ENCODE assay signal across 8 mouse cellular contexts in the genomic region with DNA sequence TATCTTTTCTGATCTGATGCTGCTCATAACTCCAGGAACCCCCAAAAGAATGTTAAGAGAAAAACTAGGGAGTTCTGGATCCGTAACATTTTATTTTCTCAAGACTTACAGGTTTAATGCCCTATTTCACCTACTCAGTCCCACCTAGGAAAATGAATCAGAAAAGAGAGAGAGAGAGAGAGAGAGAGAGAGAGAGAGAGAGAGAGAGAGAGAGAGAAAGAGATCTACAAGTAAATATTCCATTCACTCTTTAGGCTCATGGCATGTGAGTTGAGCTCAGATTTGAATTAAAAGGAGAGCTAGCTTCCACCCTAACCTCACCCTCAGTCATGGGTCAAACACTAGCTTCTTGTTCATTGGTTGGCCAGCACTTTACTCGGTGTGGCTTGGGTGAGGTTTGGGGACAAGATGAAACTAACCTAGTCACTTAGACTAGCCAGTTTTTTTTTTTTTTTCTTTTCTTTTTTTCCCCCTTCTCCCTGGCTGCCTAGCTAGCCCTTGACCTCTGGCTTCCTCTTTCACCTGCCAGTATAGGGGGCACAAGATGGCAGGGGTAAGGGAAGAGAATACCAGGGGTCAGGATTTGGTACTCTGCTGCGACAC. TPM values are rescaled to one million over a fixed set of nuclear protein-coding genes. Genes with fewer than 3 reads are reported as not detected.
A peak's percentile ranks its signal among the peaks of the same experiment; 100 is the strongest.
DNase-seq lines count a peak whose midpoint lies in the region; ATAC-seq lines count a peak whose summit lies in the region.

No protein-coding gene starts in this region.

- ATAC-seq in common myeloid progenitor, adult 5-6 weeks (replicated peaks; ENCODE audit: low read depth, poor library complexity, severe bottlenecking), result 0 out of 2 replicates have a peak, but pooled peaks have one; percentile 7
- ATAC-seq in hindbrain, embryonic 13.5 days (ENCODE audit: low FRiP score), result 0 out of 2 replicates have a peak, but pooled peaks have one; percentile 2
- ATAC-seq in midbrain, embryonic 11.5 days (ENCODE audit: low FRiP score), result no peak

- 38% methylated on average over 3 of the region's 3 CpGs for WGBS in heart, embryonic 10.5 days
- 53% methylated on average over 3 of the region's 3 CpGs for WGBS in hindbrain, embryonic 13.5 days
- 43% methylated on average over 3 of the region's 3 CpGs for WGBS in midbrain, embryonic 11.5 days

- H3K4me1 ChIP-seq in heart, embryonic 10.5 days, result peaks cover 50% of the 10 kb centered on the region
- H3K4me1 ChIP-seq in hindbrain, embryonic 13.5 days (replicated peaks), result peaks cover 22% of the 10 kb centered on the region
- H3K4me1 ChIP-seq in midbrain, embryonic 11.5 days (ENCODE audit: control insufficient read depth, insufficient read depth, low read length), result peaks cover 5% of the 10 kb centered on the region; the same call in 1 of the 2 replicates

- DNase-seq in heart, embryonic 10.5 days (ENCODE audit: low spot score), result no peak
- DNase-seq in heart, postnatal 14 days, result no peak
- no peak for DNase-seq in midbrain, embryonic 11.5 days (ENCODE audit: low spot score, missing footprints)
- no peak for DNase-seq in embryo, embryonic 11 days
- no peak for DNase-seq in cerebellum, adult 8-10 months
- no peak for DNase-seq in layer of hippocampus, adult 9-10 months (ENCODE audit: low spot score)

- peaks cover 31% of the 10 kb centered on the region for H3K36me3 ChIP-seq in heart, embryonic 10.5 days
- H3K36me3 ChIP-seq in hindbrain, embryonic 13.5 days, result peaks cover 25% of the 10 kb centered on the region
- no peaks in the 10 kb centered on the region for H3K36me3 ChIP-seq in midbrain, embryonic 11.5 days (ENCODE audit: control insufficient read depth, insufficient read depth, low read length)

- no peaks in the 10 kb centered on the region for H3K9me3 ChIP-seq in heart, embryonic 10.5 days
- no peaks in the 10 kb centered on the region for H3K9me3 ChIP-seq in hindbrain, embryonic 13.5 days
- H3K9me3 ChIP-seq in midbrain, embryonic 11.5 days (ENCODE audit: control insufficient read depth, low read length), result no peaks in the 10 kb centered on the region

- intact Hi-C loops in heart, postnatal 14 days (cut with DNase I), result no loop called here

- H3K9ac ChIP-seq in hindbrain, embryonic 13.5 days, result peak overlapping the region; percentile 83
- H3K9ac ChIP-seq in midbrain, embryonic 11.5 days (ENCODE audit: low read length), result peak overlapping the region; percentile 70; the same call in 1 of the 2 replicates

- peaks cover 6% of the 10 kb centered on the region; the same call in 1 of the 2 replicates for H3K27me3 ChIP-seq in heart, embryonic 10.5 days (ENCODE audit: insufficient read depth, poor library complexity, severe bottlenecking)
- no peaks in the 10 kb centered on the region for H3K27me3 ChIP-seq in hindbrain, embryonic 13.5 days
- no peaks in the 10 kb centered on the region for H3K27me3 ChIP-seq in midbrain, embryonic 11.5 days (ENCODE audit: control insufficient read depth, insufficient read depth, low read length)

- peak overlapping the region; percentile 95 for H3K4me3 ChIP-seq in heart, embryonic 10.5 days
- H3K4me3 ChIP-seq in hindbrain, embryonic 13.5 days, result peak overlapping the region; percentile 64
- peak overlapping the region; percentile 48 for H3K4me3 ChIP-seq in midbrain, embryonic 11.5 days (ENCODE audit: low read depth, low read length)

- peak overlapping the region; percentile 90 for H3K27ac ChIP-seq in heart, embryonic 10.5 days
- no peak overlapping the region for H3K27ac ChIP-seq in hindbrain, embryonic 13.5 days
- H3K27ac ChIP-seq in midbrain, embryonic 11.5 days (ENCODE audit: low read depth, low read length), result no peak overlapping the region

- peak overlapping the region; percentile 95 for H3K4me2 ChIP-seq in hindbrain, embryonic 13.5 days
- peak overlapping the region; percentile 96 for H3K4me2 ChIP-seq in midbrain, embryonic 11.5 days

RNA-seq across cellular contexts. Expression of a gene that starts 0.8 kb away (rescaled TPM):
- polyA plus RNA-seq in heart, embryonic 10.5 days (2016; fragmentation: Nextera tagmentation; extraction: Ambion mirVana), result 29.3 and 34.3 TPM in 2 replicates
- total RNA-seq in heart, postnatal 14 days (2021), result 100 to 1,000 TPM; 114 to 125 TPM
- total RNA-seq in common myeloid progenitor, adult 5-6 weeks (2017), result 17.1 and 18.4 TPM in 2 replicates
- polyA plus RNA-seq in hindbrain, embryonic 13.5 days (2015; fragmentation: Nextera tagmentation; extraction: Ambion mirVana), result 6.3 and 7.2 TPM in 2 replicates
- polyA plus RNA-seq in midbrain, embryonic 11.5 days (2014; fragmentation: Nextera tagmentation; extraction: Ambion mirVana), result 12.2 and 12.6 TPM in 2 replicates

RNA-seq across cellular contexts. Expression of a gene that starts 8.7 kb away (rescaled TPM):
- 12.7 and 15.7 TPM in 2 replicates for polyA plus RNA-seq in heart, embryonic 10.5 days (2016; fragmentation: Nextera tagmentation; extraction: Ambion mirVana)
- total RNA-seq in heart, postnatal 14 days (2021), result 10 to 100 TPM; 16.6 to 22.8 TPM
- total RNA-seq in common myeloid progenitor, adult 5-6 weeks (2017), result 7.0 and 12.7 TPM in 2 replicates
- 9.1 and 11.7 TPM in 2 replicates for polyA plus RNA-seq in hindbrain, embryonic 13.5 days (2015; fragmentation: Nextera tagmentation; extraction: Ambion mirVana)
- 10.3 and 11.4 TPM in 2 replicates for polyA plus RNA-seq in midbrain, embryonic 11.5 days (2014; fragmentation: Nextera tagmentation; extraction: Ambion mirVana)

RNA-seq across cellular contexts. Expression of a gene that starts 42.6 kb away (rescaled TPM):
- 50.5 and 61.9 TPM in 2 replicates for polyA plus RNA-seq in heart, embryonic 10.5 days (2016; fragmentation: Nextera tagmentation; extraction: Ambion mirVana)
- 10 to 100 TPM; 49.6 to 55.7 TPM for total RNA-seq in heart, postnatal 14 days (2021)
- total RNA-seq in common myeloid progenitor, adult 5-6 weeks (2017), result 177 and 217 TPM in 2 replicates
- 70.9 and 74.4 TPM in 2 replicates for polyA plus RNA-seq in hindbrain, embryonic 13.5 days (2015; fragmentation: Nextera tagmentation; extraction: Ambion mirVana)
- 71.0 and 75.4 TPM in 2 replicates for polyA plus RNA-seq in midbrain, embryonic 11.5 days (2014; fragmentation: Nextera tagmentation; extraction: Ambion mirVana)

RNA-seq across cellular contexts. Expression of a gene that starts 51.9 kb away (rescaled TPM):
- 10.1 and 10.6 TPM in 2 replicates for polyA plus RNA-seq in heart, embryonic 10.5 days (2016; fragmentation: Nextera tagmentation; extraction: Ambion mirVana)
- 10 to 100 TPM; 10.6 to 10.7 TPM for total RNA-seq in heart, postnatal 14 days (2021)
- total RNA-seq in common myeloid progenitor, adult 5-6 weeks (2017), result 3.9 and 4.9 TPM in 2 replicates
- 5.1 and 6.7 TPM in 2 replicates for polyA plus RNA-seq in hindbrain, embryonic 13.5 days (2015; fragmentation: Nextera tagmentation; extraction: Ambion mirVana)
- 7.5 and 7.7 TPM in 2 replicates for polyA plus RNA-seq in midbrain, embryonic 11.5 days (2014; fragmentation: Nextera tagmentation; extraction: Ambion mirVana)

RNA-seq across cellular contexts. Expression of a gene that starts 52.1 kb away (rescaled TPM):
- polyA plus RNA-seq in heart, embryonic 10.5 days (2016; fragmentation: Nextera tagmentation; extraction: Ambion mirVana), result 2.7 and 2.8 TPM in 2 replicates
- total RNA-seq in heart, postnatal 14 days (2021), result 1 to 10 TPM; 5.3 to 6.0 TPM
- 6.4 and 12.0 TPM in 2 replicates for total RNA-seq in common myeloid progenitor, adult 5-6 weeks (2017)
- 2.1 and 2.3 TPM in 2 replicates for polyA plus RNA-seq in hindbrain, embryonic 13.5 days (2015; fragmentation: Nextera tagmentation; extraction: Ambion mirVana)
- polyA plus RNA-seq in midbrain, embryonic 11.5 days (2014; fragmentation: Nextera tagmentation; extraction: Ambion mirVana), result 3.1 and 3.9 TPM in 2 replicates
